Mouse (Mus musculus) E14TG2a.4 (cell line): ENCODE measurements around the gene Snx19.

Experiments used
- H3K27me3 ChIP-seq: 2 replicates; pipeline ENCODE4 v1.6.1; 2014; ENCODE audit warnings: low read length, control low read depth; ENCODE audit not compliant: insufficient read depth
- H3K36me3 ChIP-seq: 2 replicates; pipeline ENCODE4 v1.6.1; 2014; ENCODE audit warnings: low read length, control low read depth; ENCODE audit not compliant: insufficient read depth
- H3K4me1 ChIP-seq: replicated peaks from 2 replicates; pipeline ENCODE4 v1.6.1; 2014; ENCODE audit warnings: low read depth, low read length, control low read depth
- H3K4me3 ChIP-seq: replicated peaks from 2 replicates; pipeline ENCODE4 v1.5.1; 2014; ENCODE audit warnings: mild to moderate bottlenecking, low read length
- H3K9me3 ChIP-seq: 2 replicates; pipeline ENCODE4 v1.6.1; 2014; ENCODE audit warnings: low read length, control low read depth
- CTCF ChIP-seq: conservative IDR thresholded peaks from 2 replicates; pipeline ENCODE4 v1.5.1; 2014; ENCODE audit warnings: low read length
- NANOG ChIP-seq: IDR thresholded peaks from 2 replicates; pipeline ENCODE4 v1.6.1; 2014; ENCODE audit warnings: borderline replicate concordance, low read length, mixed read lengths
- POU5F1 ChIP-seq: IDR thresholded peaks from 2 replicates; pipeline ENCODE4 v1.6.1; 2014; ENCODE audit warnings: low read length, borderline replicate concordance

The Snx19 gene

DNA sequence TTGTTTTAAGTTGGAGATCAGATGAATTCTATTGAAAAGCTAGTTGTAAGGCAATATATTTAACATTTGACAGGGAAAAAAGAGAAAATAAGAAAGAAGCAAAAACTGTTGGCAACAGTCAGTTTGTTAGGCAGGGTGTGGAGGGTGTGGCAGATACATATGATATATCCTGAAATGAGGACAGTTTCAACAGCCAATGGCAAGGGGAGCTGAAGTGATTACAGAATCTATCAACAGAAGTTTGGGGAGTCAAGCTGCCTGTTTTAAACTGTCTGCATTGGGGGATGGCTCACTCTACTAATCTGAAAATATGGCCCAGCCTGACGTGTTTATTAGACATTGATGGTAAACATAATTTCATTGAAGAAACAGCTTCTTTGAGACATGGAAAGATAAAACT, 61.5 kb downstream of the Snx19 start:
- Histone ChIP-seq H3K27me3 (no peaks in the 10 kb centered on the region), H3K36me3 (no peaks in the 10 kb centered on the region), H3K4me1 (no peaks in the 10 kb centered on the region), H3K9me3 (no peaks in the 10 kb centered on the region), H3K4me3 (no peak overlapping the region)
- TF ChIP-seq NANOG (no peak), CTCF (no peak), POU5F1 (no peak)

DNA sequence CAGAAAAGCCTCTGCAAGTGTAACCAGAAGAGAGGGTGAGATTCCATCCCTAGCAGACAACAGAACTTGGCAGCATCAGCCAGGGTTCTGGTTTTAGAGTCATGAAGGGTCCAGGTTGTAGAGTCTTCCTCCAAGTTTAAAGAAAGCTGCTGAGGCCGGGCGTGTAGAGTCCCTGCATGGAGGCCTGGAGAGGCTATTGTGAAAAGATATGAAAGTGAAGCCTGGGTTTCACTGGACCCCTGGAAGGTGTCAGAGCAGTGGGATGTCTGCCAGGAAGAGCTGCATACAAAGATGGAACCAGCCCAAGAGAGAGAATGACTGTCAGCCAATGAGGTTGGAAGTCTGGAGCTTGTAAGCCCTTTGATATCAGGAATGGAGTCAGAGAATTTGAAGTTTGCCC, 67.5 kb downstream of the Snx19 start:
- H3K27me3 ChIP-seq, result no peaks in the 10 kb centered on the region
- H3K4me3 ChIP-seq, result no peak overlapping the region
- H3K36me3 ChIP-seq, result no peaks in the 10 kb centered on the region
- no peak for TF ChIP-seq NANOG
- TF ChIP-seq CTCF, result no peak
- no peak for TF ChIP-seq POU5F1
- no peaks in the 10 kb centered on the region for H3K4me1 ChIP-seq
- H3K9me3 ChIP-seq, result peaks cover 3% of the 10 kb centered on the region; the same call in 1 of the 2 replicates

DNA sequence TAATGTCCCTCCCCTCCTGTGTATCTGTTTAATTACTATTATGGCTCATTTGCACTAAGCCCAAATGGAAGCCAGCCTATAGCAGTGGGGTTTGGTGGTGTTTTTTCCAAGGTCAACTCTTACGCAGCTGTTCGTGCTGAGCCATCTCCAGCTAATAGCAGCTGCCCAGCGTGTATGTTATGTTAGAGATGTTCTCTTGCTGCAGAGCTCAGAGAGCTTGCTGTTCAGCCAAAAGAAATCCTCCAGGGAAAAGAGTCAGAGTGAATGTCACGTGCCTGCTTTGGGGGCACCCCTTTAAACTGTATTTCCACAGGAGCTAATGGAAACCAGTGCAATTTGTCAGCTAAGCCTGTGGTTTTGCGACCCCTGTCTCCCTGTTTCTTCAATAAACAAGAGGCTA, 82.1 kb downstream of the Snx19 start:
- no peaks in the 10 kb centered on the region for H3K36me3 ChIP-seq
- H3K4me1 ChIP-seq, result no peaks in the 10 kb centered on the region
- no peak overlapping the region for H3K4me3 ChIP-seq
- no peak for TF ChIP-seq CTCF
- TF ChIP-seq POU5F1, result no peak
- TF ChIP-seq NANOG, result no peak
- 0 out of 2 replicates have a peak, but pooled peaks cover 4% of the 10 kb centered on the region for H3K9me3 ChIP-seq
- H3K27me3 ChIP-seq, result no peaks in the 10 kb centered on the region

DNA sequence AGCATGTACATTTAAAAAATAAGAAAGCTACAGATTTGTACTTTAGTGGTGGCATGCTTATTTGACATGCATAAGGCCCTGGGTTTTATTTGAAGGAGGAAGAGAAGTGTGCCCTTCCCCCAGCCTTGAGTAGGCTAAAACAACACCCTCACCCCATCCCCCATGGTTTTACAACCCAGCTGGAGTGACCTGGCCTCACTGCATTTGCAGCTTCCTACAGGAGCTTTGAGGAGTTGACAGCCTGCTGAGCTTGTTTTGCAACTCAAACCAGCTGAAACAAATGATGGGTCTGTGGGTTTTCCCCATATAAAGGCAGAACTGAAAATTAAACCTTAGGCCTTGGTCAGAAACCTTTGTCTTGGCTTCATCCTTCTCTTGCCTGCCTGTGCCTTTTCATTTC, 89.0 kb downstream of the Snx19 start:
- TF ChIP-seq CTCF, result no peak
- peak; percentile 18; the same call in 1 of the 2 replicates for TF ChIP-seq NANOG
- peaks cover 2% of the 10 kb centered on the region; the same call in 1 of the 2 replicates for H3K27me3 ChIP-seq
- no peaks in the 10 kb centered on the region for H3K36me3 ChIP-seq
- H3K4me1 ChIP-seq, result peaks cover 40% of the 10 kb centered on the region
- peaks cover 14% of the 10 kb centered on the region for H3K9me3 ChIP-seq
- no peak overlapping the region for H3K4me3 ChIP-seq
